Mouse (Mus musculus): ENCODE measurements around the gene Ncf4. TPM values are rescaled to one million over a fixed set of nuclear protein-coding genes. Genes with fewer than 3 reads are reported as not detected.

The Ncf4 gene
- polyA plus RNA-seq, 1 experiment from 2014 or later: 2.2 TPM

GRCm38 (mm10) chr15:78215269-78215668 is 29.3 kb upstream of the Ncf4 start:
- Histone ChIP-seq H3K36me3 (ENCODE audit: control insufficient read depth, insufficient read depth, low read length) (no peaks in the 10 kb centered on the region), H3K4me2 (ENCODE audit: low read length) (no peak overlapping the region), H3K27ac (replicated peaks in 1 of 2; ENCODE audit: control insufficient read depth in 1 of 2, insufficient read depth in 1 of 2, low read depth in 2 of 2, low read length in 2 of 2) (no peak overlapping the region), H3K9me3 (ENCODE audit: control insufficient read depth, low read length) (no peaks in the 10 kb centered on the region), H3K4me3 (ENCODE audit: control insufficient read depth in 1 of 2, insufficient read depth in 1 of 2, low read depth in 1 of 2, low read length in 2 of 2) (no peak overlapping the region), H3K4me1 (ENCODE audit: control insufficient read depth in 2 of 2, insufficient read depth in 2 of 2, low read length in 2 of 2) (no peaks in the 10 kb centered on the region), H3K9ac (ENCODE audit: low read length) (no peak overlapping the region), H3K27me3 (ENCODE audit: control insufficient read depth, insufficient read depth, low read length) (no peaks in the 10 kb centered on the region)
- 72% methylated on average over 9 of the region's 9 CpGs for WGBS
- no peak for ATAC-seq (ENCODE audit: insufficient number of reproducible peaks, insufficient read depth, low FRiP score, low read depth)

- Histone ChIP-seq H3K4me2 (ENCODE audit: low read length) (no peak overlapping the region), H3K36me3 (ENCODE audit: control insufficient read depth, insufficient read depth, low read length) (no peaks in the 10 kb centered on the region), H3K9ac (ENCODE audit: low read length) (no peak overlapping the region), H3K27ac (replicated peaks in 1 of 2; ENCODE audit: control insufficient read depth in 1 of 2, insufficient read depth in 1 of 2, low read depth in 2 of 2, low read length in 2 of 2) (no peak overlapping the region), H3K4me3 (ENCODE audit: control insufficient read depth in 1 of 2, insufficient read depth in 1 of 2, low read depth in 1 of 2, low read length in 2 of 2) (no peak overlapping the region), H3K9me3 (ENCODE audit: control insufficient read depth, low read length) (no peaks in the 10 kb centered on the region), H3K4me1 (ENCODE audit: control insufficient read depth in 2 of 2, insufficient read depth in 2 of 2, low read length in 2 of 2) (no peaks in the 10 kb centered on the region), H3K27me3 (ENCODE audit: control insufficient read depth, insufficient read depth, low read length) (no peaks in the 10 kb centered on the region)
- 78% methylated on average over 12 of the region's 12 CpGs for WGBS
- no peak for ATAC-seq (ENCODE audit: insufficient number of reproducible peaks, insufficient read depth, low FRiP score, low read depth)
These were observed 16.8 kb upstream of the Ncf4 start for GRCm38 (mm10) chr15:78227816-78228215.

- ATAC-seq (ENCODE audit: insufficient number of reproducible peaks, insufficient read depth, low FRiP score, low read depth): no peak
These were observed 13.0 kb upstream of the Ncf4 start for GRCm38 (mm10) chr15:78231346-78232331.

GRCm38 (mm10) chr15:78234823-78235509 is 9.6 kb upstream of the Ncf4 start:
- WGBS: 59% methylated on average over 5 of the region's 5 CpGs
- ATAC-seq (ENCODE audit: insufficient number of reproducible peaks, insufficient read depth, low FRiP score, low read depth): no peak
- no peak overlapping the region for H3K4me3 ChIP-seq (ENCODE audit: control insufficient read depth in 1 of 2, insufficient read depth in 1 of 2, low read depth in 1 of 2, low read length in 2 of 2)
- no peaks in the 10 kb centered on the region for H3K27me3 ChIP-seq (ENCODE audit: control insufficient read depth, insufficient read depth, low read length)
- no peak overlapping the region for H3K4me2 ChIP-seq (ENCODE audit: low read length)
- no peak overlapping the region for H3K9ac ChIP-seq (ENCODE audit: low read length)
- no peak overlapping the region for H3K27ac ChIP-seq (replicated peaks in 1 of 2; ENCODE audit: control insufficient read depth in 1 of 2, insufficient read depth in 1 of 2, low read depth in 2 of 2, low read length in 2 of 2)
- H3K36me3 ChIP-seq (ENCODE audit: control insufficient read depth, insufficient read depth, low read length): no peaks in the 10 kb centered on the region
- H3K4me1 ChIP-seq (ENCODE audit: control insufficient read depth in 2 of 2, insufficient read depth in 2 of 2, low read length in 2 of 2): no peaks in the 10 kb centered on the region
- no peaks in the 10 kb centered on the region for H3K9me3 ChIP-seq (ENCODE audit: control insufficient read depth, low read length)

More at GRCm38 (mm10) chr15:78231346-78232331, 13.0 kb upstream of the Ncf4 start:
- 57% methylated on average over 13 of the region's 13 CpGs for WGBS
- Histone ChIP-seq H3K27ac (replicated peaks in 1 of 2; ENCODE audit: control insufficient read depth in 1 of 2, insufficient read depth in 1 of 2, low read depth in 2 of 2, low read length in 2 of 2) (no peak overlapping the region), H3K4me3 (ENCODE audit: control insufficient read depth in 1 of 2, insufficient read depth in 1 of 2, low read depth in 1 of 2, low read length in 2 of 2) (no peak overlapping the region), H3K9me3 (ENCODE audit: control insufficient read depth, low read length) (no peaks in the 10 kb centered on the region), H3K36me3 (ENCODE audit: control insufficient read depth, insufficient read depth, low read length) (no peaks in the 10 kb centered on the region), H3K4me2 (ENCODE audit: low read length) (no peak overlapping the region), H3K27me3 (ENCODE audit: control insufficient read depth, insufficient read depth, low read length) (no peaks in the 10 kb centered on the region), H3K9ac (ENCODE audit: low read length) (no peak overlapping the region), H3K4me1 (ENCODE audit: control insufficient read depth in 2 of 2, insufficient read depth in 2 of 2, low read length in 2 of 2) (no peaks in the 10 kb centered on the region)

- H3K27ac ChIP-seq (replicated peaks in 1 of 2; ENCODE audit: control insufficient read depth in 1 of 2, insufficient read depth in 1 of 2, low read depth in 2 of 2, low read length in 2 of 2): no peak overlapping the region
- no peak overlapping the region for H3K9ac ChIP-seq (ENCODE audit: low read length)
- H3K4me3 ChIP-seq (ENCODE audit: control insufficient read depth in 1 of 2, insufficient read depth in 1 of 2, low read depth in 1 of 2, low read length in 2 of 2): no peak overlapping the region
- no peaks in the 10 kb centered on the region for H3K9me3 ChIP-seq (ENCODE audit: control insufficient read depth, low read length)
- H3K27me3 ChIP-seq (ENCODE audit: control insufficient read depth, insufficient read depth, low read length): no peaks in the 10 kb centered on the region; the same call in 1 of the 2 replicates
- H3K4me2 ChIP-seq (ENCODE audit: low read length): no peak overlapping the region
- no peaks in the 10 kb centered on the region for H3K36me3 ChIP-seq (ENCODE audit: control insufficient read depth, insufficient read depth, low read length)
- H3K4me1 ChIP-seq (ENCODE audit: control insufficient read depth in 2 of 2, insufficient read depth in 2 of 2, low read length in 2 of 2): peaks cover 9 to 14% of the 10 kb centered on the region in 2 experiments
- no peak for ATAC-seq (ENCODE audit: insufficient number of reproducible peaks, insufficient read depth, low FRiP score, low read depth)
- 23% methylated on average over 10 of the region's 10 CpGs for WGBS
These were observed 5.1 kb upstream of the Ncf4 start for GRCm38 (mm10) chr15:78239453-78239852.

- no peak overlapping the region for H3K27ac ChIP-seq (replicated peaks in 1 of 2; ENCODE audit: control insufficient read depth in 1 of 2, insufficient read depth in 1 of 2, low read depth in 2 of 2, low read length in 2 of 2)
- H3K9me3 ChIP-seq (ENCODE audit: control insufficient read depth, low read length): no peaks in the 10 kb centered on the region
- H3K27me3 ChIP-seq (ENCODE audit: control insufficient read depth, insufficient read depth, low read length): no peaks in the 10 kb centered on the region; the same call in 1 of the 2 replicates
- H3K4me2 ChIP-seq (ENCODE audit: low read length): no peak overlapping the region
- ATAC-seq (ENCODE audit: insufficient number of reproducible peaks, insufficient read depth, low FRiP score, low read depth): no peak
- H3K4me3 ChIP-seq (ENCODE audit: control insufficient read depth in 1 of 2, insufficient read depth in 1 of 2, low read depth in 1 of 2, low read length in 2 of 2): no peak overlapping the region
- H3K9ac ChIP-seq (ENCODE audit: low read length): no peak overlapping the region
- H3K36me3 ChIP-seq (ENCODE audit: control insufficient read depth, insufficient read depth, low read length): no peaks in the 10 kb centered on the region
- WGBS: 55% methylated on average over 14 of the region's 14 CpGs
- peaks cover 9 to 14% of the 10 kb centered on the region in 2 experiments for H3K4me1 ChIP-seq (ENCODE audit: control insufficient read depth in 2 of 2, insufficient read depth in 2 of 2, low read length in 2 of 2)
These were observed 4.5 kb upstream of the Ncf4 start for GRCm38 (mm10) chr15:78239956-78240617.

GRCm38 (mm10) chr15:78241335-78241734 is 3.3 kb upstream of the Ncf4 start:
- H3K4me3 ChIP-seq (ENCODE audit: control insufficient read depth in 1 of 2, insufficient read depth in 1 of 2, low read depth in 1 of 2, low read length in 2 of 2): no peak overlapping the region
- H3K9me3 ChIP-seq (ENCODE audit: control insufficient read depth, low read length): no peaks in the 10 kb centered on the region
- H3K27ac ChIP-seq (replicated peaks in 1 of 2; ENCODE audit: control insufficient read depth in 1 of 2, insufficient read depth in 1 of 2, low read depth in 2 of 2, low read length in 2 of 2): no peak overlapping the region
- H3K9ac ChIP-seq (ENCODE audit: low read length): no peak overlapping the region
- peaks cover 9 to 15% of the 10 kb centered on the region in 2 experiments for H3K4me1 ChIP-seq (ENCODE audit: control insufficient read depth in 2 of 2, insufficient read depth in 2 of 2, low read length in 2 of 2)
- ATAC-seq (ENCODE audit: insufficient number of reproducible peaks, insufficient read depth, low FRiP score, low read depth): no peak
- H3K27me3 ChIP-seq (ENCODE audit: control insufficient read depth, insufficient read depth, low read length): no peaks in the 10 kb centered on the region; the same call in 1 of the 2 replicates
- no peak overlapping the region for H3K4me2 ChIP-seq (ENCODE audit: low read length)
- WGBS: 52% methylated on average over 11 of the region's 11 CpGs
- H3K36me3 ChIP-seq (ENCODE audit: control insufficient read depth, insufficient read depth, low read length): no peaks in the 10 kb centered on the region
